Mouse (Mus musculus) testis, adult 2 months (tissue): Measurements from ENCODE around the gene Ntn3. TPM values are rescaled to one million over a fixed set of nuclear protein-coding genes. Genes with fewer than 3 reads are reported as not detected.

ENCODE experiments used
- H3K27ac ChIP-seq: fragments of 200-500 bp; 2 replicates; pipeline ENCODE4 v1.5.1; 2012; ENCODE audit warnings: low read depth, low read length; ENCODE audit not compliant: control insufficient read depth, insufficient read depth
- H3K27me3 ChIP-seq: fragments of 200-500 bp; 2 replicates; pipeline ENCODE4 v1.6.1; 2012; ENCODE audit warnings: mild to moderate bottlenecking, low read length, moderate library complexity; ENCODE audit not compliant: control insufficient read depth, insufficient read depth
- H3K36me3 ChIP-seq: fragments of 200-500 bp; 2 replicates; pipeline ENCODE4 v1.6.1; 2012; ENCODE audit warnings: mild to moderate bottlenecking, low read length; ENCODE audit not compliant: control insufficient read depth, insufficient read depth
- H3K4me1 ChIP-seq: fragments of 200-500 bp; 2 replicates; pipeline ENCODE4 v1.6.1; 2012; ENCODE audit warnings: low read length; ENCODE audit not compliant: control insufficient read depth, insufficient read depth
- H3K4me3 ChIP-seq: fragments of 200-500 bp; 2 replicates; pipeline ENCODE4 v1.5.1; 2012; ENCODE audit warnings: low read depth, mild to moderate bottlenecking, low read length, moderate library complexity, mixed read lengths; ENCODE audit not compliant: control insufficient read depth
- CTCF ChIP-seq: fragments of 200-500 bp; IDR thresholded peaks from 2 replicates; pipeline ENCODE4 v1.5.1; 2012; ENCODE audit warnings: low read depth, mild to moderate bottlenecking, inconsistent platforms, low read length, moderate library complexity; ENCODE audit not compliant: control insufficient read depth, insufficient read depth, insufficient replicate concordance
- POLR2A ChIP-seq: fragments of 200-500 bp; IDR thresholded peaks from 2 replicates; pipeline ENCODE4 v1.6.1; 2012; ENCODE audit warnings: low read depth, mild to moderate bottlenecking, inconsistent platforms, low read length, moderate library complexity; ENCODE audit not compliant: control insufficient read depth
- polyA plus RNA-seq: library from polyadenylated mRNA; depleted of rRNA; stranded (reverse); fragments of >200 nt; gene quantifications from 2 replicates; pipeline ENCODE4 v1.2.3, GENCODE M21; 2012

The Ntn3 gene
- polyA plus RNA-seq, 1 experiment: 0.54 TPM

DNA sequence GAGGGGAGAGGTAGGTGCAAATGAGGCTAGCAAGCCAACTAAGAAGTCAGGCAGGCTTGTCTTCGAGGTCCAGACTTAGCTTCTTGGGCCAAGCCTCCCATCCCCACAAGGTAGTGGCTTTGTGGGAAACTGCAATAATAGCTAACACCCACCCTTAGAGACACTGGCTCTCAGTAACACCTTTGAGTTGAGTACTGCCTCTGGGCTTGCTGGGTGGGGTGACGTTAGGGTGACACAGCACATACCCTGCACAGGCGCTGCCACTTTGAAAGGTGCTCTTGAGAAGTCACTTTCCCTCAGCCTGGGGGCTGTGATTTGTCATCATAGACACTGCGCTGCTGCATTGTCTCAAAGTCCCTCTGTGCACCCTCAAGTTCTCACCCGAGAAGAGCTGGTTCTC lies 15.6 kb downstream of the Ntn3 start:
- Histone ChIP-seq H3K4me1 (no peaks in the 10 kb centered on the region), H3K36me3 (no peaks in the 10 kb centered on the region), H3K4me3 (no peak overlapping the region), H3K27ac (no peak overlapping the region), H3K27me3 (no peaks in the 10 kb centered on the region)
- TF ChIP-seq POLR2A: no peak
- no peak for TF ChIP-seq CTCF

DNA sequence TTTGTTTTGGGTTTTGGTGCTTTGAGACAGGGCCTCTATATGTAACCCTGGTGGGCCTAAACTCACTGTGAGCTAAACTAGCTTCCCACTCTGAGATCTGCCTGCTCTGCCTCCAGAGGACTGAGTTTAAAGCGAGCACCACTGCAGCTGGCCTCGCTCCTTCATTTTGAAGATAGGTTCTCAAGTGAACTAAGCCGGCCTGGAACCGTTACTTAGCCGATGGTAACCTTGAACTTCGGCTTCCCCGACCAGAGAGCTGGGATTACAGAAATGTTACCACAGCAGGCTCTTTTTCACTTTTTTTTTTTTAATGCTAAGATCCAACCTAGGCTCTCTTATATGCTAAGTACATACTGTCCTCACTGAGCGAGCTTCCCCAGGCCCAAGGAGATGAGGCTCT lies 16.1 kb downstream of the Ntn3 start:
- H3K4me1 ChIP-seq: no peaks in the 10 kb centered on the region
- TF ChIP-seq CTCF: no peak
- TF ChIP-seq POLR2A: no peak
- H3K36me3 ChIP-seq: no peaks in the 10 kb centered on the region
- no peak overlapping the region for H3K4me3 ChIP-seq
- no peak overlapping the region for H3K27ac ChIP-seq
- H3K27me3 ChIP-seq: no peaks in the 10 kb centered on the region

DNA sequence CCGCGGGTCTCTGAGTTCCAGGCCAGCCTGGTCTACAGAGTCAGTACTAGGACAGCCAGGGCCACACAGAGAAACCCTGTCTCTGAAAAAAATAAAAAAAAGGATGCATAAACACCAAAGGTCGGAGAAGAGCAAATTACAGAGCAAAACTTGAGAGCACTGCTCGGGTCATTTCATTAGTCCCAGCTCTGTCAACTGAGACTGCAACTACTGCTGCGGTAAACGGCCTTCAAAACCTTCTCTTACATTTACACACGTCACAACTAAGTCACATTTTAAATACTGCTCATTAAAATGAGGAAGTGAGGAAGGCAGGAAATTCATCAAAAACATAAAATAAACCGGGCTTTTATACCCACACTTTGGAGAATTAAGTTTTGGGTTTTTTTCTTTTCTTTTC lies 16.5 kb downstream of the Ntn3 start:
- H3K4me3 ChIP-seq: no peak overlapping the region

DNA sequence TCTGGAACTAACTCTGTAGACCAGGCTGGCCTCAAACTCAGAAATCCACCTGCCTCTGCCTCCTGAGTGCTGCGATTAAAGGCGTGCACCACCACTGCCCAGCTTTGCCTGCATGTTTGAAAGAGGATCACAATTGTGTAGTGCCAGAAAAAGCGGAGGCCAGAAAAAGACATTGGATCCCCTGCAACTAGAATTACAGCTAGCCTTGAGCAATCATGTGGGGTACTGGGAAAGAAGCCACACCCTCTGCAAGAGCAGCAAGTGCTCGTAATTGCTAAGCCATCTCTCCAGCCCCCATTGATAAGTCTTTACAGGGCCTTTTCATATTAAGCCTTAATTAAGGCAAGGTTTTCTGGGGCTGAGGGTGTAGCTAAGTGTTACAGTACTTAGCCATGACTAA lies 17.9 kb downstream of the Ntn3 start:
- H3K4me3 ChIP-seq: no peak overlapping the region
- H3K27ac ChIP-seq: no peak overlapping the region
- H3K36me3 ChIP-seq: no peaks in the 10 kb centered on the region
- H3K4me1 ChIP-seq: no peaks in the 10 kb centered on the region
- H3K27me3 ChIP-seq: no peaks in the 10 kb centered on the region
- TF ChIP-seq POLR2A (no peak), CTCF (no peak)

More for the DNA sequence above, 16.5 kb downstream of the Ntn3 start:
- Histone ChIP-seq H3K36me3 (no peaks in the 10 kb centered on the region), H3K4me1 (no peaks in the 10 kb centered on the region), H3K27me3 (no peaks in the 10 kb centered on the region), H3K27ac (no peak overlapping the region)
- TF ChIP-seq CTCF: no peak
- TF ChIP-seq POLR2A: no peak

DNA sequence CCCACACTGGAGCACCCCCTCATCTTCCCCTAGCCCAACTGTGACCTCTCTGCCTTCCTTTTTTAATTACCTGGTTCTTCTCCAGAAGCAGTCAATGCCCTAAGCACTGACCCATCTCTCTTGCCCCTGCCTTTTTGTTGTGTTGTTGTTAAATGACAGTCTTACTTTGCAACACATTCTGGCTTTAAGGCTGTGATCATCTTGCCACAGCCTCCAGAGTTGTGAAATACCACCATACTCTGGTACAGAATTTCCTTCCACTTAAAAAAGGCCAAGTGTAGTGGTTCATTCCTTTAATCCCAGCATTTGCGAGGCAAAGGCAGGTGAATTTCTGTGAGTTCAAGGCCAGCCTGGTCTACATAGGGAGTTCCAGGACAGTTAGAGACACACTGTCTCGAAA lies 18.4 kb downstream of the Ntn3 start:
- Histone ChIP-seq H3K4me3 (no peak overlapping the region), H3K27me3 (no peaks in the 10 kb centered on the region), H3K36me3 (no peaks in the 10 kb centered on the region), H3K4me1 (no peaks in the 10 kb centered on the region), H3K27ac (no peak overlapping the region)
- no peak for TF ChIP-seq POLR2A
- no peak for TF ChIP-seq CTCF

DNA sequence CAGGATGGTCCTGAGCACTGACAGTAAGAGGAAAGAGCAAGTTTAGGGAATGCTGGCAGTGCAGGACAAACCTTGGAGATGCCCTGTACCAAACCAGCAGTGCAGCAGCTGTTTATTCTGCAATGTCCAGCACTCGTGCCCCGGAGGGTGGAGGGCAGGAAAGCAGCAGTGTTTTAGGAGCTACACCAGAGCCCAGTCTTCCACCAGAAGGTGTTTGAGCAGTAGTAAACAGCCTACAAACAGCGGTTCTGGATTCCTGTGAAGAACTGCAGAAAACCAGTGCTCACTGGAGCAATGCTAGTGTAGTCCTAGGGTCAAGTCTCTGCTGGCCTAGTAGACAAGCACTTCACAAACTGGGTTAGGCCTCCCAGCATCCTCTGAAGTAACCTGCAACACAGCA lies 35.1 kb downstream of the Ntn3 start:
- Histone ChIP-seq H3K4me3 (no peak overlapping the region), H3K36me3 (no peaks in the 10 kb centered on the region), H3K4me1 (peaks cover 12% of the 10 kb centered on the region), H3K27me3 (no peaks in the 10 kb centered on the region), H3K27ac (no peak overlapping the region)
- TF ChIP-seq POLR2A: no peak
- TF ChIP-seq CTCF: no peak

DNA sequence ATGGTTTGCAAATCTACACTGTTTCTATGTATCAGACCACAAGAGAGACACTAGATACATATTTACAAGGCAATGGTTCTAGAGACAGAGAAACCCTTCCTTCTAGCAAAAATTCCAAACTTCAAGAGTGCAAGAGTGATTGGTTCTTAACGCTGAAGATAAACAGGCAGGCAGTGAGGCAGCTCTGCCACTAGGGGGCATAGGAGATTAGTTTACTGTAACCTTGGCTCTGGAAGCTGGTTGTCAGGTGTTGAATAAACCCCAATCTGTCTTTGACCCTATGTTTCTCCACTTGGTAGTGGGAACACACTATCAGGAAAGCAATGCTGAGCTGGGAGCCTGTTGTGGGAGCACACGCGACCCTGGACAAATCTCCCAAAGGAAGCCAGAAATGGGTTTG lies 35.9 kb downstream of the Ntn3 start:
- no peaks in the 10 kb centered on the region for H3K36me3 ChIP-seq
- H3K27me3 ChIP-seq: no peaks in the 10 kb centered on the region
- H3K27ac ChIP-seq: no peak overlapping the region
- no peak overlapping the region for H3K4me3 ChIP-seq
- H3K4me1 ChIP-seq: peaks cover 14% of the 10 kb centered on the region
- TF ChIP-seq CTCF (no peak), POLR2A (no peak)

DNA sequence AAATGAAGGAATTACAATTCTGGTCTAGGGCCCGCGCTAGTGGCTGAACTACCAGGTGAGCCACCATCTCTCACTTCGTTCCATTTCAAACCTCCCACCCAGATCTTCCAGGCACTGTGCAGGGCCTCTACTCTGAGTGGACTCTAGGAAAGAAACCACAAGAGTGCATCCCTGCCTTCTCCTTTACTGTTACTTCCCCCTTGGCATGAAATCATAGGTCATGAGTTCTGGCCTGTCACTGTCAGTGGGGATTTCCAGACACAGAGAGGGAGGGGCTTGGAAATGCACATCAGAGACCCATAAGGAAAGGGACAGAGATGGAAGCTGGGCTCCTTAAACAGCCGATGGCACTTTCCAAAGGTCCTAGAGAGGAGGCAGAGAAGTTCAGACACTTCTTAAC lies 37.6 kb downstream of the Ntn3 start:
- Histone ChIP-seq H3K4me1 (peaks cover 21% of the 10 kb centered on the region), H3K36me3 (no peaks in the 10 kb centered on the region), H3K27ac (no peak overlapping the region), H3K27me3 (no peaks in the 10 kb centered on the region), H3K4me3 (no peak overlapping the region)
- TF ChIP-seq POLR2A: no peak
